Mouse (Mus musculus) megakaryocyte progenitor cell, adult 5-6 weeks (primary cell): ENCODE measurements at regions not wholly inside any gene's neighbourhood (a gene's known extent, or its start where the extent isn't known, plus 50 kb on each side); places are given as distances from the start of the nearest gene placed in this dataset.

Experiments used
- ATAC-seq: replicated peaks from 2 replicates; pipeline ENCODE4 v1.8.0; 2016; ENCODE audit warnings: mild to moderate bottlenecking, moderate TSS enrichment, inconsistent platforms; ENCODE audit not compliant: poor library complexity

- no peak for ATAC-seq
Measured at GRCm38 (mm10) chr17:45341573-45341972, 92.0 kb downstream of the Cdc5l start.

DNA sequence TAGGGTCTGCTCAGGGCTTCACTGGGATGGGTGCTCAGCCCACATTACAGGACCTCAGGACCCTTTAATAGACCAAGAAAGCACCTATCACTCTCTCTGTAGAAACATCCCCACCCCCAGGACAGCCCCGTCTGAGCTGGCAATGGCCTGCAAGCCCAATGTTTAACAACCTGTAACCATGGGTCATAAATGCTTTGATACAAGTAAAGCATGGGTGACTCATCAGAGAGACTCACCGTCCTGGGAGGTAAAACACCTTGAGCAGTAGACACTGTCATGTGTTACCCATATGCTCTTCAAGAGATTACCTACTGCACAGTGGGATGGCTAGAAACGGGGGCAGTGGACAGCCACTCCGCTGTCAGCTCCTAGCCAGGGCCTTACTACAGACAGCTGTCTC lies 92.7 kb downstream of the Cdc5l start:
- ATAC-seq: no peak

- no peak for ATAC-seq
Measured at GRCm38 (mm10) chr17:45339226-45339625, 94.3 kb downstream of the Cdc5l start.

DNA sequence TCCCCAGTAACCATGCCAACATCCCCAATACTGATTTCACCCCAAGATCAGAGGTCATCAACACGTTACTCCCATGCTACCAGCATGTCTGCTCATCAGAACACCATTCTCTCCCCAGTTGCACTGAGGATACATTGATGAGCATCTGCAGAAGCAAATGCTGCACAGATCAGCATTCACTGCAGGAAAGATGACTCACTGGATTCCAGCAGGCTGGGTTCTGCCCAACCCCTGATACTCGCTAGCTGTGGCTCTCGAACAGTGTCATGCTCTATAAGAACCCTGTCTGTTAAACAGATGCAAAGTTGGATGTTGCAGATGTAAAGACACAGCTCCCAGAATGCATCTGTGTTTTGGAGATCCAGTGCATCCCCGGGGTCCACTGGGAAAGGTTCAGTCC lies 95.5 kb downstream of the Cdc5l start:
- no peak for ATAC-seq

- no peak for ATAC-seq
Measured at GRCm38 (mm10) chr17:45335586-45336151, 97.9 kb downstream of the Cdc5l start.

- peak; percentile 68 for ATAC-seq
Measured at GRCm38 (mm10) chr17:45334732-45335381, 98.7 kb downstream of the Cdc5l start.

DNA sequence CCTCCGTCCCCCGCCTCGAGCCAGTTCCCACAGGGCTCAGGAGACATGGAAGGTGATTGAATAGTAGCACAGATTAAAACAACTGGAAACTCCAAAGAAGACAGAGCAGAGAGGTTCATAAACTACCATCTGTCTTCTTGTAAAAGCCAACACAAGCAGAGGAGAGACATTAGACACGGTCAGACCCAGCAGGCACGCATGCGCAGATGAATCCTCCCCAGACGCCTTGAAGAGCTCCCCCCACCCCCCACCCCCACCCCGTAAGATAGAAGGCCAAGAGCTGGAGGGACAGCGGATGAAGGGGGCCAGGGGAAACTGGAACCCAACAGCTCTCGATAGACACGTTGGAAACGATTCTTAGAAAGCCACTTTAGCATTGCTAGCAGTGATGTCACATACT lies 101.2 kb downstream of the Cdc5l start:
- ATAC-seq: no peak

DNA sequence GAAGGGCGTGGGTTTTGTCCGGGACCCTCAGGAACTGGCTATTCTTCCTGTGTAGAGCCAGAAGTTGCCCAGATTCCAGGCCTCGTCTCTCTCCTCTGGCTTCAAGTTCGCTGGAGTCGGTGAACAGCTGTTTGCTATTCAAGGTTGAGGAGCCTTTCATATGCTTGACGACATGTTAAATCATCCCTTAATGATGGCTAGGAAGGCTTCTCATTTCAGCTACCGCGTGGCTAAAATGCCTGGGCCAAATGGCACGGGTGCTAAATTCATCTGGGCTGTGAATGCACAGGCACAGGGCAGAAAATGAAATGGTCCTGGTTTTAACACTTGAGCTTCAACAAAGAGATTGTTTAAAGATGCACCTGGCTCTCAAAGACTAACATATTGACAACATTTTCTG lies 104.3 kb downstream of the Cdc5l start:
- no peak for ATAC-seq

DNA sequence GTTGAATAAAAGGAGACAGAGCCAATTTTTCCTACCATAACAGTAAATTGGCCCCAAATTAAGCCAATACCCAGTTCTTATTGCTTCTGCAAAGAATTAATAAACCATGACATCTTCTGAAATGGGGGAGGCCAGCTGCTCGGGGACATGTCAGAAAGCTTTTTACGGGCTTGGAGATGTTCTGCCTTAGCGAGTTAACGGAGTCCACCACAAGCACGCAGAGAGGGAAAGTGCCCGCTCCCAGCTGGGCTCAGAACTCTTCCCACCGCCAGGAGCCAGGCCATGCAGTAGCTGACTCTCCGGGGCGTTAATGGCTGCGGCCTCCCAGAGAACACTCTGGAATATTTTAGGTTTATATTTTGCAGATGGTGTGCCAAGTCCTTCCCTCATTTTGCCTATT lies 106.8 kb downstream of the Cdc5l start:
- ATAC-seq: no peak

DNA sequence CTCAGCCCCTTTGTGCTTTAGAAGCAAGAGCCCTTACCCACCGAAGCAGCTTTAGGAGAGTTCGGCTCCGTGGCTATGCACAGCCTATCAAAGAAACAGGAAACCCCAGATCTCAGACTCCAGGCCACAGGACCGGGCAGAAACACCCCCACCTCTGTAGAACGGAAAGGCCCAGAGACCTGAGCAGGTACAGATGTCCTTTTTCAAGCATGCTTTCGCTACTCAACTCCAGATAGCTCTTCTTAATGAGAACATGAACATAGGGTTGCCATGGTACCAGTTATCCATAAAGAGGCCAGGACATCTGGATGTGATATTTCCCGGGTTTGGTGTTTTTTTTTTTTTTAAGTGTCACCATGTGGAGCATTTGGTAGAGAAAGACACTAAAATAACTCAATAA lies 107.4 kb downstream of the Cdc5l start:
- no peak for ATAC-seq

- ATAC-seq: no peak
Measured at GRCm38 (mm10) chr17:45322842-45323241, 110.7 kb downstream of the Cdc5l start.

DNA sequence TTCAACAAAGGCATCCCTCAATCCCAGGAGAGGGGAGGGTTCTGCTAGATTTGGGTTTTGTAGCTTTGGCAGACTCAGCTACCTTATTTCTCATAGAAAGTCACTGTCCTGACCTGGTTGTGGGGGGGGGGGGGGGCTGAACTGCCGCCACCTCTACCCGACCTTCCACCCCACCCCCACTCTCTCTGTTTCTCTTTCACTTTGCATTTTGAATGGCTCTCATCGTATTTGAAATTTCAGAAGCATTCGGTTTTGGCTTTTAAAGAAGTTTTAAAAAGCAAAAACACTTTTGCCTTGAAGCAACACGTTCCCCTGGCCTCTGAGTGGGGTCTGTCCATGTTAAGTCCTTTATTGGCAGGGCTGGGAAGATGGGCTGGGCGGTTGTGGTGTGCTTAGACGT lies 113.5 kb downstream of the Cdc5l start:
- no peak for ATAC-seq

GRCm38 (mm10) chr17:45318211-45319076 lies 115.1 kb downstream of the Cdc5l start:
- ATAC-seq: no peak

DNA sequence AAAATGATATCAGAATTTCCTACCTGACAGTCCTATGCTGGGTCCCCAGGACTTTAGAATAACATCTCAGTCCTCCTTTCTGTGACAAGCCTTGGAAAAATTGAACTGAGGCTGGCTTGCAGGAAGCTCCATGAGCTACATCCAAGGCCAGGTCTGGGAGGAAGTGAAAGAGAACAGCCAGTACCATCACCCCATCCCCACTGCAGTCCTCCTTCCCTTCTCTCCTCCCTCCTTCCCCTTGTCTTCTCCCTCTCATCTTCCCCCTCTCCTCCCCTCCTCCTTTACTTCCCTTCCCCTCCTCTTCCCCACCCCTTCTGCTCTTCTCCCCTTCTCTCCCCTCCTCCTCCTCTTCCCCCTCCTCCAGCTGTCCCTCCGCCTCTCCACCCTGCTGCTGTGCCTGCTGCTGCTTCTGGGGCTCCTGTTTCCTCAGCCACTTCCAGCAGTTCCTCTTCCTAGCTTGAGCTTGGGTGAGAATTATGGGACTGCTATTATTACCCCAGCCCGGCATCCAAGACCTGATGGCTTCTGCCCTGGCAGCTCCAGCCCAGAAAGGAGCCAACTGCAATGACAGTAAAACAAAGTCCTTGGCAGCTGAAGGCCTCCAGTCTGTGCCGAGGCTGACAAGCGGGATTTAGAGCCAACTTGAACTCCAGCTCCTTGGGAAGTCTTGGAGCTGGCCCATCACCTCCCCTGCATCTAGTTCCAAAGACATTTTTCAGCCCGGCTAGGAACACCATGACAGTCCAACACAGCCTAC lies 120.8 kb downstream of the Cdc5l start:
- ATAC-seq: peak; percentile 54

DNA sequence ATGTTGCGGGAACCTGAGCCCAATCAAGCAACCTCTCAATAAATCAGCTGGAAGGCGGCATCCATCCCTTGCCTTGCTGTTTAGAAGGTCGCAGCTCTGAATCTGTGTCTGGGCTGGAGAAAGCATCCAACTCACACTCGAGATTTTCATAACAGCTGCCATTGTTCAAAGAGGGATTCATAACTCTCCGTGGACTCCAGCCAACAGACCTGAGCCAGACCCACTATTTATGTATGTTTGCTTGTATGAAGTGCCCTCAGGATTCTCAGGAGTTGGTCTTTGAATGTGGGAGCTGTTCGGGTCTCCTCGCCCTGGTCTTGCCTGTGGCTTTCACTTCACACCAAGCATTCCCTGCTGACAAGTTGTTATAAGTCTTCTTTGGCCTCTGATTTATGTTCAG lies 127.0 kb downstream of the Cdc5l start:
- ATAC-seq: no peak

DNA sequence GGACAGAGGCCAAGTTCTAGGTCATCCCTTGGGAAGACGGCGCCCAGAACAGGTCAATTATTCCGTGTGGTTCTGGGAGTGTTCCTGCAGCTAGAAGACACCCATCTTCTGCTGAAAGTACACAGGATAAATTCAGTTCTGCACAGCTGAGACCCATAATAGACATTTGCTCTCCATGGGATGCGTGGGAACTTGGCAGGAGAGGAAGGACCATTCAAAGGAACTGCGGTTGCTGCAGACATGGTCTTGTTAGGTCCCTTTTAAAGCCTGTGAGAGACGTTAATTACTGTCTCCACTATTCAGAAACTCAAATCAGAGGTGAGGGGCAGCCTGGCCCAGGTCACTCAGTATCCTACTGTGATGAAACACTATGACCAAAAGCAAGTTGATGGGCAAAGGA lies 130.4 kb downstream of the Cdc5l start:
- no peak for ATAC-seq

DNA sequence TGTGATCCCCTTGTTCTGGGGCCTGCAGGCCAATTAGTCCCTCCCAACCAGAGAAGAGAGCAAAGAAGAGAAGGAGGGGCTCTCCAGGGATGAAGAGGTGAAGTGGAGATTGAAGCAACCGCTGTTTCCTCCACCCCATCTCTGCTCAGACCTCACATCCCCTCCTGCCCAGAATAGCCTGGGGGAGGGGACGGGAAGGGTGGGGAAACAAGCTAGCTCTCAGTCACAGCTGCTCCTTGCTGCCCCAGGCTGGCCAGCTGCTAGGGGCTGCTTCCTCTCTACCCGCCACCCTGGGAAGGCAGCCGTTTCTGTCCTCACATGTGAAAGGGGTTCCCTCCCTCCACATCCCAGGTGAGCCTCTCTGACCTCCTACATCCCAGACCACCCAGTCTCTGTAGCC lies 135.2 kb downstream of the Cdc5l start:
- ATAC-seq: peak; percentile 90

DNA sequence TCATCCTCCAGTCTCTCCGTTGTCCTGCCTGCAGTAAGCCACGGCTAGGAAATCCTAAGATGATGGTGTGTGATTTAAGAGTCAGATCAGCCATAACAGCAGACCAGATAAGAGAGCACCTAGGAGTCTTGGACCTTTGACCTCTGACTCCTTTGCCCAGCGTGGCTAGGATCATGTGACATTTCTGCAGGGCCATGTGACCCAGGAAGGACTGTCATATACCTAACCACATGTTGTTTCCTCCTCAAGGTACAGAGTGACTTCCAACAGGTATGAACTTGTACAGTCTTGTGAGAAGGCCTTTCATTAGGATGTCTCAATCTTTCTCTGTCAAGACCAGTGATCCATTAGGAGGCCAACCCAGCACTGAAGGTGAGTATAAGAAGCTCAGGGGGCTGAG lies 135.7 kb downstream of the Cdc5l start:
- ATAC-seq: no peak

GRCm38 (mm10) chr17:45296363-45296762 lies 137.2 kb downstream of the Cdc5l start:
- ATAC-seq: no peak

DNA sequence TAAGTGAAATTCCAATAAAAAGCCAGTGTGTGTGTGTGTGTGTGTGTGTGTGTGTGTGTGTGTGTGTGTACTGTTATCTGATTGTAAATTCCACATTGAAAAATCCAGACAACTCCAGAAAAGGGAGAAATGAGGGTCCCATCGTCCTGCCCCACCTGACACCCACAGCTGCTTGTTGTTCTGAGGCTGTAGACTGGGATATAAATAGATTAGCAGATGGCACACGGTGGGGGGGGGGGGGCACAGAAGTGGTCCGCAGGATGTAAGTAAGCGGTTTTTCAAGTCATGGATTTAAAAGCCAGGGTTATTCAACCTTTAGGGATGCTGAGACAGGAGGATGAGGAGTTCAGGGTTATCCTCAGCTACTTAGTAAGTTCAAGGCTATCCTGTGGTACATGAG lies 138.7 kb downstream of the Cdc5l start:
- no peak for ATAC-seq

DNA sequence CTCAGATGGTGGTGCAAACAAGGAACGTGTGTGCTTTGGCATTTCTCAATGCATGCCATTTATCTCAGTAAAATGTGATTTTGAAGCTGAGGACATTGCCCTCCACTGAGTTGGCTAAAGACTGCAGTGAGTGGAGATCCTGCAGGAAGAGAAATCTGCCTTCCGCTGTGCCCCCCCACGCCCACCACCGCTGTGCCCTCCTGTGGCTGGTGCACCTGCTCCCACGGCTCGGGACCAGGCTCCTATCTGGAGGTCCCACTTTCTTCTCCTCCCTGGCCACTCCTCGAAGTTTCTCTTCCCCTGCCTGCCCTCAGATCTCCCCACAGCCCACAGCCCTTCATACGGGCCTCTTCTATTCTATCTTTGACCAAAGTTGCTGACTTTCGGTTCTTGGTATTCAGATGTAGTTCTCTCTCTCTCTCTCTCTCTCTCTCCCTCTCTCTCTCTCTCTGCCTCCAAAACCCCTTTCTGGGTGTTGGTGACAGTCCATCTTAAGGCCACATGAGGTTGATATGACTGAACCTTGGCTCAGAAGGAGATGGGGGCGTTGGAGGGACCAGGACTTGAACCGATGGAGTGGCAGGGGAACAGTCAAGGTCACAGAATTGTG lies 139.2 kb downstream of the Cdc5l start:
- peak; percentile 45 for ATAC-seq
